Mouse (Mus musculus): ENCODE results near the gene Nckap5. TPM values are rescaled to one million over a fixed set of nuclear protein-coding genes. Genes with fewer than 3 reads are reported as not detected.

Nckap5 gene
- polyA plus RNA-seq, 1 experiment from 2014 or later, result 22.1 TPM

DNA sequence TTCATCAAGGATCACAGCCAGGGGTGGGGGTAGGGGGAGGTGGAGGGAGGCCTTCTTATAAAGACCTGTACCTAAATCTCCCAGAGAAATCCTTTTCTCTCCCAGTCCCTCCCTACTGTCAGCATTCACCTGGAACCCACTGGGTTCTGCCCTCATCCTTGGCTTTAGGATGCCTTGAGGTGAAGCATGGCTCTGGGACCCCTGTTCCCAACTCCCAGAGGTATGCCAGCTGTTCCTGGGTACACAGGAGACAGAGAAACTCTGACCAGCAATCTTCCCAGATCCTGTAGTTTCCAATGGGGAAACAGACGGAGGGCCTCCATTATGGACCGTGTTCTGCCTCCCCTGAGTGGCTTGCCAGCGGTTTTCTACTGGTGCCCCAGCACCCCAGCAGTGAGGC, 909.9 kb downstream of the Nckap5 start:
- 0 out of 2 replicates have a peak, but pooled peaks cover 3% of the 10 kb centered on the region for H3K9me3 ChIP-seq (replicated peaks)
- H3K27ac ChIP-seq, result no peak overlapping the region

DNA sequence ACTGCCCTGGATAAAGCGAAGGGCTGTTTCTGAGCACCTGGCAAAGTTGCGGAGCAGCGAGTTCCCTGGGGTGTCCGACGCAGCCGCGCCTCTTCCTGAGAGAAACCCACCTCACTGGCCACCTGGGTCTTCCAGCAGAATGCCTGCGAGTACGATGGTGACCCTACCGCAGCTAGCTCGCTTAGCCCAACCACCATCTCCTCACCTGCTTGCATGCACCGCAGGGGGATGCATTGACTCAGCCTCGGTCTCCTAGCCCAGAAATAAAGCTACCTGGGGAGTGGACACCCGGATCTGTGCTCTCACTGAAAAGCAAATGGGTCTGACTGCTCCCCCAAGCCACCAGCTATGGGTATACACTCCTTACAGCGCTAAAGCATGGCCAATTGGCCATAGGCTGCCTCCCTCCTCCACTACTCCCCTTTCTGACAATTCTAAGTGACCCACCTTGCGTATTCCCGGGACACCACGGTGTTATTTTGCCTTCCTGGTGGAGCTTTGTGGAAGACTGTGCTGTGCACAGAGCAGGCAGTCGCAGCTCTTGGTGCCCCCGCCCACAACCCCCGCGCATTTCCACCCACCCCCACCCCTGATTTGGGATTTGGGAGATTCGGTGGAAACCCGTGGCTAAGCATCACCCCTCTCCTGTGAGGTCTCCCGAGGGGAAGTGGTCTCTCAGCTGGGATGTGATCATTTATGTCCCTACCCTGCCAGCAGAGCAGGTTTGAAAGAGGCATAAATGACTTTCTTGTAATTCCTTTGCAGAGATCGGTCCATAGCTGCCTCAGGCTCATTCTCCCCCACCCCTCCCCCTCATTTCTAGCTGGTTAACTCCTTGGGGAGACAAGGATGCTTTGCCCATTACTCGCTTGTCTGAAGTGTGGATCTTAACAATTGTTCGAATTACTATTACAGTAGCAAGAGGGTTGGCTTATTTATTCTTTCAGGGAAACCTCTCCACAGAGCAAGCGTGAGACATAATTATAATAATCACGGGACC, 917.7 kb downstream of the Nckap5 start, which contains the start of gene Lypd1:
TSS of gene Lypd1 (minus strand) at position 501 of the 1,000 bp plus-strand sequence.
- peaks cover 39% of the 10 kb centered on the region for H3K27me3 ChIP-seq
- no peak within 1 kb of the TSS for H3K27ac ChIP-seq
- 4% methylated on average over 30 of the region's 30 CpGs for whole genome bisulfite sequencing
- H3K9me3 ChIP-seq (replicated peaks), result no peaks in the 10 kb centered on the region
- peak within 1 kb of the TSS; percentile 96 for H3K4me2 ChIP-seq
- H3K36me3 ChIP-seq (ENCODE audit: poor library complexity, severe bottlenecking), result no peaks in the 10 kb centered on the region
- peak; percentile 7; the same call in 1 of the 2 replicates for ATAC-seq
- peak within 1 kb of the TSS; percentile 52 for H3K4me3 ChIP-seq
- H3K9ac ChIP-seq, result peak within 1 kb of the TSS; percentile 70
- H3K4me1 ChIP-seq, result peaks cover 32% of the 10 kb centered on the region

More for the DNA sequence above, 909.9 kb downstream of the Nckap5 start:
- Histone ChIP-seq H3K4me1 (peaks cover 10% of the 10 kb centered on the region; the same call in 1 of the 2 replicates), H3K27me3 (peaks cover under 1% of the 10 kb centered on the region; the same call in 1 of the 2 replicates), H3K4me3 (no peak overlapping the region), H3K4me2 (no peak overlapping the region), H3K36me3 (ENCODE audit: poor library complexity, severe bottlenecking) (no peaks in the 10 kb centered on the region), H3K9ac (no peak overlapping the region)
- ATAC-seq, result no peak
- 90% methylated on average over 3 of the region's 3 CpGs for WGBS

DNA sequence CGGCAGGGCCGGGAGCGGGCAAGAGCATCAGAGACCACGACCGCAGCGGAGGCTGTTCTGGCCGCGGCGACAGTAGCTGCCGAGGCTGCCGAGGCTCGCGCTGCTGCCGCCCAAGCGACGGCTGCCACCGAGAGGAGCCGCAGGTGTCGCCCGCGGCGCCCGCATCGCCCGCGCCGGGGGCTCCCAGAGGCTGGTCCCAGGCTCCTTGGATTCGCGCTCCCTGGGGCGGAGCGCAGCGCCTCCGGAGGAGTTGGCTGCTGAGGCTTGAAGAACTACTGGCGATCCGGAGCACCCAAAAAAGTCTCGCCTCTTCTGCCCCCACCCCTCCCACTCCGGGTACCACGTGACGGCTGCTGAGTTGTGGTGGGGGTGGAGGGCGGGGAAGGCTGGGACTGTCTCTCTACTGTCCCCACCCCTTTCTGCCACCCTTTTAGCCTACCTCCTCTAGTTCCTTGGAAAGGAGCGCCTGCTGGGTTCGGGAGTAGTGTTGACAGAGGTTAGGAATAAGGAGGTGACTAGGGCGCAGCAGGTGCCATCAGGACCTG, 918.6 kb downstream of the Nckap5 start:
- under 1% methylated on average over 43 of the region's 43 CpGs for WGBS
- Histone ChIP-seq H3K9ac (peak overlapping the region; percentile 70), H3K36me3 (ENCODE audit: poor library complexity, severe bottlenecking) (no peaks in the 10 kb centered on the region), H3K9me3 (replicated peaks) (no peaks in the 10 kb centered on the region), H3K4me1 (peaks cover 32% of the 10 kb centered on the region), H3K4me3 (peak overlapping the region; percentile 52), H3K27me3 (peaks cover 39% of the 10 kb centered on the region), H3K27ac (peak overlapping the region; percentile 46; the same call in 1 of the 2 replicates), H3K4me2 (peak overlapping the region; percentile 96)
- peak; percentile 63 for ATAC-seq

DNA sequence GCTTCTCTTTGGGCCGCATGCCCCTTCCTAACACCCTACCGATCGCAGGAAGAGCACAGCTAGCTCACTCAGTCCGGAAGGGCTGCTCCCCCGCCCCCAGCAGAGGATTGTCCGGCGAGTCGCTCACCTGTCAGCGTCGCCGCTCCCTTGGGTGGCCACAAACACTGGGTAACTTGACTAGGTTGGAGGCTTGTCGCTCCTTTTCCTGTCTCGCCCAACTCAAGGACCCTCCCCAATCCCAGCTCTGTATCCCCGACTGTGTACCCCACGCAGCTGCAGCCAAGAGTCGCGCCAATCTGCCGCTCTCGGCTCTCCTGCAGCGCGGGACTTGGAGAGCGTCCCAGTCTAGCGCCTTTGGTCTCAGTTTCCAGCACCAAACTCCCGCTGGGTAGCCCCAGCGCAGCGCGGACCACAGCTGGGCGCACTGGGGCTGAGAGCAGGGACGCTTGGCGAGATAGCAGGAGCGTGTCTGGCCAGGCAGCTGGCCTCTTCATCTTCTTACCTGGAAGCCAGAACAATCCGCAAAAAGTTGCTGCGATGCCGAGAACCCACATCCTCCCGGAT, 919.2 kb downstream of the Nckap5 start:
- H3K36me3 ChIP-seq (ENCODE audit: poor library complexity, severe bottlenecking), result no peaks in the 10 kb centered on the region
- H3K9me3 ChIP-seq (replicated peaks), result no peaks in the 10 kb centered on the region
- under 1% methylated on average over 35 of the region's 35 CpGs for WGBS
- peak; percentile 81 for ATAC-seq
- H3K9ac ChIP-seq, result peak overlapping the region; percentile 70
- H3K4me3 ChIP-seq, result peak overlapping the region; percentile 52
- H3K4me2 ChIP-seq, result peak overlapping the region; percentile 96
- peaks cover 39% of the 10 kb centered on the region for H3K27me3 ChIP-seq
- peak overlapping the region; percentile 46; the same call in 1 of the 2 replicates for H3K27ac ChIP-seq
- peaks cover 32% of the 10 kb centered on the region for H3K4me1 ChIP-seq

DNA sequence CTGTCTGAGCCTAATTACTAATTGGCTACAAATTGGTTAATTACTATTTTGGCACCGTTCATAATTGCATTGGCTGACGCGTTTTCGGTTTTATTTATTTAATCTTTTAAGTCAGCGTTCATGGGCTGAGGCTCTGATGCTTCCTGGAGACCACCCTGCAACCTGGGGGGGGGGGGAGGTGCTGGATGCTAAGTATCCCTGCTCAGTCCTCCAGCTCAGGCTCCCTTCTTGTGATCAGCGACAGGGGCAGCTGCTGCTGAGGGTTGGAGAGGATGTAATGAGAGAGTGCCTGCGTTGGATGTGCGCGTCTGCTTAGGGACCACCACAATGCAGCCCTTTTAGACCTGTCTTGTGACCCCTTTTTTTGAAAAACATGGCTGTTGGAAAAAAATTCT, 919.7 kb downstream of the Nckap5 start:
- Histone ChIP-seq H3K36me3 (ENCODE audit: poor library complexity, severe bottlenecking) (no peaks in the 10 kb centered on the region), H3K4me3 (peak overlapping the region; percentile 52), H3K27me3 (peaks cover 39% of the 10 kb centered on the region), H3K27ac (no peak overlapping the region), H3K4me2 (peak overlapping the region; percentile 96), H3K9ac (peak overlapping the region; percentile 70), H3K9me3 (replicated peaks) (no peaks in the 10 kb centered on the region), H3K4me1 (peaks cover 32% of the 10 kb centered on the region)
- ATAC-seq, result peak; percentile 44
- WGBS, result 1% methylated on average over 9 of the region's 9 CpGs

DNA sequence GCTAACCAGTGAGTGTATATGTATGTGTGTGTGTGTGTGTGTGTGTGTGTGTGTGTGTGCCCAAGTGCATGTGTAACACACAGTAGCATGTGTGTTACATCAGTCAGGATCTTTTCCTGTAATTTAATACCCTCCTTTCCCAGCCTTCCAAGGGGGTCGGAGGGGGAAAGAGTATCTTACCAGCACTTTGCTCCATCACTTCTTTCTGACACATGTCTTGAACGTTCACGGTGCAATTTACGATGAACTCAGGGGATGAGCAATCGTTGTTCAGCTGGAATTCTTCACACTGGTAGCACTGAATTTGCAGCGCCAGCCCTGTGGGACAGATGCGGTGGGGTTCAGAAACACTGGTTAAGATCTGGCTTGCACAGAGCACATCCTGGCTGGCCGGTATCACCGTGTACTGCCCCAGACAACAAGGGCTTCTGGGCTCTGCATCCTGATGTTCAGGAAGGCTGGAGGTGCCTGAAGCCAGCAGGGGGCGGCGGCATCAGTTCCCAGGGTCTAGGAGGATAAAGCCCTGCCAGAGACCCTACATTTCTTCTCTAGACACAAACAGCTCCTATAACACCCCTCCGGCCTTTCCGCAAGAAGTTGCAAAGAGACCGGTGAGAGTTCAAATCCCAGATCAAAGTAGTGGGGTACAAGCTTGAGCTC, 920.3 kb downstream of the Nckap5 start:
- WGBS, result 14% methylated on average over 14 of the region's 14 CpGs
- H3K27ac ChIP-seq, result no peak overlapping the region
- no peaks in the 10 kb centered on the region for H3K36me3 ChIP-seq (ENCODE audit: poor library complexity, severe bottlenecking)
- H3K27me3 ChIP-seq, result peaks cover 36% of the 10 kb centered on the region
- peaks cover 32% of the 10 kb centered on the region for H3K4me1 ChIP-seq
- H3K9me3 ChIP-seq (replicated peaks), result no peaks in the 10 kb centered on the region
- ATAC-seq, result peak; percentile 50
- H3K4me2 ChIP-seq, result peak overlapping the region; percentile 96
- H3K9ac ChIP-seq, result peak overlapping the region; percentile 70; the same call in 1 of the 2 replicates
- H3K4me3 ChIP-seq, result peak overlapping the region; percentile 52

DNA sequence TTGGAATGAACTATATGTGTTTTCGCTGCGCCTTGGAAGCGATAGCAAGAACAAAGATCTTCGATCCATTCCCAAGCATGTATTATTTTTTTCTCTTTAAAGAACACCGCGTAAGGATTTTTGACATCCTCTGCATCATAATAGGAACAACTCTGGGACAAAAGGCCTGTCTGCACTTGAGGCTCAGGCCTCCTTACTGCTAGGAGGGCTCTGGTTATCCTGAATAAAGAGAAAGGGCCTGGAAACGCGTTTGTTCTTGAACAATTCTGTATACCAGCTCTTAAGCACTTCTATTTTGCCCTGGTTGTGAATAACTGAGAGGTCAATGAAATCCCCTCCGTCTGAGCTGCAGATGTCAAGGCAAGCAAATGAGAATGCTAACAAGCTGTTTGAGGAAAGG, 937.4 kb downstream of the Nckap5 start:
- Histone ChIP-seq H3K9ac (no peak overlapping the region), H3K4me1 (peaks cover 10% of the 10 kb centered on the region; the same call in 1 of the 2 replicates), H3K4me3 (no peak overlapping the region), H3K36me3 (ENCODE audit: poor library complexity, severe bottlenecking) (no peaks in the 10 kb centered on the region), H3K27me3 (no peaks in the 10 kb centered on the region), H3K9me3 (replicated peaks) (no peaks in the 10 kb centered on the region), H3K27ac (no peak overlapping the region), H3K4me2 (no peak overlapping the region)
- WGBS, result 34% methylated on average over 9 of the region's 9 CpGs
- ATAC-seq, result no peak

DNA sequence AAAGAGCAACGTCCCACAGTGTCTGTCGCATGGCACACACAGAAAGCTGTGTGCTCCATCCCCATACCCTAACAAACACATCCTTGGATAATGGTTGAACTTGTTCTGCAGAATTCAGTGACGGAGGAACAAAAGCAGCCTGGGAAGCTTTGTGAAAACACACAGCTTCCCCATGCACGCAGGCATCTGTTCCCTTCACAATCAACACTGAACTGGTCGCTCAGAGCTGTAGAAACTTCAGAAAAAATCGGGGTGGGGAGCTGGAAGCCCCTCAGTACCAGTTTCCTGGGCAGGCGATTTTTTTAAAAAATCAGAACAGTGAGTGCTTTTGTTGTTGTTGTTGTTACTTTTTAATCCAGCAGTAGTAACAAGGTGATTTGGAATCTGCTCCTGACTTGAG, 960.5 kb downstream of the Nckap5 start:
- H3K9ac ChIP-seq, result no peak overlapping the region
- H3K9me3 ChIP-seq (replicated peaks), result no peaks in the 10 kb centered on the region
- H3K36me3 ChIP-seq (ENCODE audit: poor library complexity, severe bottlenecking), result no peaks in the 10 kb centered on the region
- H3K27ac ChIP-seq, result no peak overlapping the region; the same call in 1 of the 2 replicates
- H3K4me1 ChIP-seq, result peaks cover 7% of the 10 kb centered on the region; the same call in 1 of the 2 replicates
- H3K4me2 ChIP-seq, result no peak overlapping the region; the same call in 1 of the 2 replicates
- ATAC-seq, result no peak
- H3K4me3 ChIP-seq, result no peak overlapping the region
- WGBS, result 18% methylated on average over 7 of the region's 7 CpGs
- H3K27me3 ChIP-seq, result no peaks in the 10 kb centered on the region

Measured in forebrain, embryonic 13.5 days (tissue).